Mouse (Mus musculus) stomach, postnatal 0 days (tissue): ENCODE data around the gene Atrip. TPM values are rescaled to one million over a fixed set of nuclear protein-coding genes. Genes with fewer than 3 reads are reported as not detected.

Experiments used
- ATAC-seq: fragments of 200-750 bp; cut with Nextera tagmentation; 2 replicates; pipeline ENCODE4 v1.8.0; 2017; ENCODE audit not compliant: low FRiP score, low TSS enrichment
- DNase-seq: peaks from one replicate; pipeline ENCODE4 v3.0.0-alpha.2; 2016; ENCODE audit warnings: low spot score
- H3K27ac ChIP-seq: fragments of 300-500 bp; sonication (generic); replicated peaks from 2 replicates; pipeline ENCODE4 v1.5.1; 2014; ENCODE audit warnings: mild to moderate bottlenecking, control low read depth
- H3K27me3 ChIP-seq: fragments of 300-500 bp; sonication (generic); 2 replicates; pipeline ENCODE4 v1.6.1; 2014; ENCODE audit warnings: low read length; ENCODE audit not compliant: control insufficient read depth, insufficient read depth
- H3K36me3 ChIP-seq: fragments of 300-500 bp; sonication (generic); 2 replicates; pipeline ENCODE4 v1.6.1; 2014; ENCODE audit warnings: low read length, mixed read lengths; ENCODE audit not compliant: control insufficient read depth, insufficient read depth
- H3K4me1 ChIP-seq: fragments of 300-500 bp; sonication (generic); replicated peaks from 2 replicates; pipeline ENCODE4 v1.6.1; 2014; ENCODE audit warnings: antibody characterized with exemption; ENCODE audit not compliant: control insufficient read depth, insufficient read depth
- H3K4me2 ChIP-seq: fragments of 300-500 bp; sonication (generic); replicated peaks from 2 replicates; pipeline ENCODE4 v1.6.1; 2014; ENCODE audit warnings: low read depth, mild to moderate bottlenecking, control low read depth, moderate library complexity
- H3K4me3 ChIP-seq: fragments of 300-500 bp; sonication (generic); 2 replicates; pipeline ENCODE4 v1.5.1; 2014; ENCODE audit warnings: low read depth, low read length, control low read depth
- H3K9ac ChIP-seq: fragments of 300-500 bp; sonication (generic); 2 replicates; pipeline ENCODE4 v1.6.1; 2014; ENCODE audit warnings: mild to moderate bottlenecking, low read length, control low read depth, mixed read lengths
- H3K9me3 ChIP-seq: fragments of 300-500 bp; sonication (generic); 2 replicates; pipeline ENCODE4 v1.6.1; 2016; ENCODE audit warnings: low read length; ENCODE audit not compliant: control insufficient read depth
- CTCF ChIP-seq: IDR thresholded peaks from 2 replicates; pipeline ENCODE4 v1.5.1; 2016; ENCODE audit warnings: antibody characterized with exemption, low read depth, mild to moderate bottlenecking, moderate library complexity
- EP300 ChIP-seq: optimal IDR thresholded peaks from 2 replicates; pipeline ENCODE3; 2016; ENCODE audit warnings: antibody characterized with exemption
- WGBS: fragments of 180-500 bp; shearing (Covaris S2); extraction: QIAGEN DNeasy Blood & Tissue Kit; methylation state at CpG from one replicate; pipeline ENCODE4 v1.1.7; 2014; 5-methylcytosine and 5-hydroxymethylcytosine counted together
- polyA plus RNA-seq: library from polyadenylated mRNA; unstranded; fragments of >200 nt; fragmentation: Nextera tagmentation; extraction: Ambion mirVana; gene quantifications from 2 replicates; pipeline ENCODE4 v1.2.1, GENCODE M21; 2015

Atrip gene
- 10.8 and 11.3 TPM in 2 replicates for polyA plus RNA-seq

GRCm38 (mm10) chr9:109073661-109074573 is at the start of gene Atrip:
TSS of gene Atrip (minus strand) at chr9:109074124.
- TF ChIP-seq CTCF (no peak), EP300 (no peak)
- peak within 1 kb of the TSS; percentile 75 for H3K4me3 ChIP-seq
- H3K36me3 ChIP-seq = peaks cover 6% of the 10 kb centered on the region
- H3K9me3 ChIP-seq = no peaks in the 10 kb centered on the region
- WGBS = under 1% methylated on average over 57 of the region's 57 CpGs
- peaks cover 5% of the 10 kb centered on the region; the same call in 1 of the 2 replicates for H3K4me1 ChIP-seq
- peak; percentile 98 for ATAC-seq
- H3K9ac ChIP-seq = peak within 1 kb of the TSS; percentile 85
- peak within 1 kb of the TSS; percentile 75 for H3K4me2 ChIP-seq
- peak within 1 kb of the TSS; percentile 76 for H3K27ac ChIP-seq
- no peaks in the 10 kb centered on the region for H3K27me3 ChIP-seq
- DNase-seq = peak; percentile 94

- Histone ChIP-seq H3K4me1 (no peaks in the 10 kb centered on the region), H3K27me3 (no peaks in the 10 kb centered on the region), H3K9me3 (no peaks in the 10 kb centered on the region), H3K4me3 (no peak overlapping the region), H3K9ac (no peak overlapping the region), H3K36me3 (no peaks in the 10 kb centered on the region), H3K4me2 (no peak overlapping the region), H3K27ac (no peak overlapping the region)
- DNase-seq (peak; percentile 15), ATAC-seq (0 out of 2 replicates have a peak, but pooled peaks have one; percentile 2)
- TF ChIP-seq EP300 (no peak), CTCF (0 out of 2 replicates have a peak, but pooled peaks have one; percentile 1)
- WGBS = 35% methylated on average over 6 of the region's 6 CpGs
Measured at GRCm38 (mm10) chr9:109123266-109123665, 49.3 kb upstream of the Atrip start.

- H3K27me3 ChIP-seq = no peaks in the 10 kb centered on the region
- H3K9me3 ChIP-seq = no peaks in the 10 kb centered on the region
- no peak overlapping the region for H3K4me2 ChIP-seq
- no peak overlapping the region for H3K27ac ChIP-seq
- no peak for ATAC-seq
- DNase-seq = peak; percentile 25
- H3K36me3 ChIP-seq = no peaks in the 10 kb centered on the region
- H3K9ac ChIP-seq = no peak overlapping the region
- no peak for TF ChIP-seq EP300
- TF ChIP-seq CTCF = peak; percentile 81
- H3K4me1 ChIP-seq = no peaks in the 10 kb centered on the region
- WGBS = 42% methylated on average over 2 of the region's 2 CpGs
- no peak overlapping the region for H3K4me3 ChIP-seq
Measured at GRCm38 (mm10) chr9:109122553-109123085, 48.7 kb upstream of the Atrip start.

GRCm38 (mm10) chr9:109120956-109121355 is 47.0 kb upstream of the Atrip start:
- TF ChIP-seq CTCF (no peak), EP300 (no peak)
- Histone ChIP-seq H3K4me2 (no peak overlapping the region), H3K9me3 (no peaks in the 10 kb centered on the region), H3K36me3 (0 out of 2 replicates have a peak, but pooled peaks cover 7% of the 10 kb centered on the region), H3K27me3 (no peaks in the 10 kb centered on the region), H3K4me1 (no peaks in the 10 kb centered on the region), H3K27ac (no peak overlapping the region), H3K4me3 (no peak overlapping the region), H3K9ac (no peak overlapping the region)
- WGBS = 87% methylated on average over 6 of the region's 6 CpGs
- DNase-seq (no peak), ATAC-seq (no peak)

- Histone ChIP-seq H3K4me3 (no peak overlapping the region), H3K27ac (no peak overlapping the region; the same call in 1 of the 2 replicates), H3K4me1 (no peaks in the 10 kb centered on the region), H3K27me3 (no peaks in the 10 kb centered on the region), H3K4me2 (no peak overlapping the region), H3K36me3 (0 out of 2 replicates have a peak, but pooled peaks cover 9% of the 10 kb centered on the region), H3K9ac (no peak overlapping the region), H3K9me3 (no peaks in the 10 kb centered on the region)
- ATAC-seq (peak; percentile 75), DNase-seq (peak; percentile 27)
- WGBS = 62% methylated on average over 9 of the region's 9 CpGs
- no peak for TF ChIP-seq CTCF
- no peak for TF ChIP-seq EP300
Measured at GRCm38 (mm10) chr9:109119571-109119970, 45.6 kb upstream of the Atrip start.

- no peaks in the 10 kb centered on the region for H3K9me3 ChIP-seq
- H3K27me3 ChIP-seq = no peaks in the 10 kb centered on the region
- ATAC-seq = no peak
- H3K4me2 ChIP-seq = no peak overlapping the region
- H3K27ac ChIP-seq = no peak overlapping the region; the same call in 1 of the 2 replicates
- H3K4me3 ChIP-seq = no peak overlapping the region
- peaks cover 13% of the 10 kb centered on the region; the same call in 1 of the 2 replicates for H3K36me3 ChIP-seq
- TF ChIP-seq CTCF (no peak), EP300 (no peak)
- H3K9ac ChIP-seq = no peak overlapping the region
- H3K4me1 ChIP-seq = no peaks in the 10 kb centered on the region
- 87% methylated on average over 4 of the region's 4 CpGs for WGBS
- DNase-seq = no peak
Measured at GRCm38 (mm10) chr9:109118106-109118505, 44.2 kb upstream of the Atrip start.
